Mouse (Mus musculus) myocyte (in vitro differentiated cells): ENCODE measurements around the gene Lamb3.

ENCODE experiments used
- MAX ChIP-seq: IDR thresholded peaks from one replicate; pipeline ENCODE4 v1.6.1; 2011; ENCODE audit warnings: low read depth, mild to moderate bottlenecking, control low read depth
- POLR2A ChIP-seq: IDR thresholded peaks from one replicate; pipeline ENCODE4 v1.6.1; 2011; ENCODE audit warnings: low read depth, mild to moderate bottlenecking, control low read depth, moderate library complexity; ENCODE audit not compliant: insufficient read length
- REST ChIP-seq: IDR thresholded peaks from one replicate; pipeline ENCODE4 v1.6.1; 2011; ENCODE audit warnings: mild to moderate bottlenecking, control low read depth, moderate library complexity; ENCODE audit not compliant: insufficient read depth, insufficient read length
- SRF ChIP-seq: IDR thresholded peaks from one replicate; pipeline ENCODE4 v1.6.1; 2011; ENCODE audit warnings: low read depth; ENCODE audit not compliant: control insufficient read depth, insufficient read length
- USF1 ChIP-seq: IDR thresholded peaks from one replicate; pipeline ENCODE4 v1.6.1; 2011; ENCODE audit warnings: low read depth, mild to moderate bottlenecking, control low read depth, moderate library complexity

DNA sequence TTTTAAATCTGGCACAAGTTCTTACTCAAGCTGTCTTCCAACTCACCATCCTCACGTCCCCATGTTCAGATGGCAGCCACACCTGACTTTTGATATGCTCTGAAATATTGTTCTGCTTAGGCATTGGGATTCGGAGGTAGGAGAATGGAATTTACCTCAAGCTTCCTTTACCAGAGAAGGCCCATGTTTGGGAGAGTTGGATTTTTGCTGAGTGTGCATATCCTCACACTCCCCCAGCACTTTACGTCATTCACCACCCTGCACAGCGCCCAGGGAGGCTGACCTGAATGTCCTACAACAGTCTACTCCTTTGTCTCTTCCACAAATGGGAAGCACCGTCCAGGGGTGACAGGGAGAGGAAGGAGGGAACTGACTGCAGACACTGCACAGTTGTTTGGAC is 12.9 kb downstream of the Lamb3 start:
- TF ChIP-seq POLR2A (no peak), REST (no peak), USF1 (no peak), MAX (no peak), SRF (no peak)
